Mouse (Mus musculus): ENCODE data around the gene Psmd13.

DNA sequence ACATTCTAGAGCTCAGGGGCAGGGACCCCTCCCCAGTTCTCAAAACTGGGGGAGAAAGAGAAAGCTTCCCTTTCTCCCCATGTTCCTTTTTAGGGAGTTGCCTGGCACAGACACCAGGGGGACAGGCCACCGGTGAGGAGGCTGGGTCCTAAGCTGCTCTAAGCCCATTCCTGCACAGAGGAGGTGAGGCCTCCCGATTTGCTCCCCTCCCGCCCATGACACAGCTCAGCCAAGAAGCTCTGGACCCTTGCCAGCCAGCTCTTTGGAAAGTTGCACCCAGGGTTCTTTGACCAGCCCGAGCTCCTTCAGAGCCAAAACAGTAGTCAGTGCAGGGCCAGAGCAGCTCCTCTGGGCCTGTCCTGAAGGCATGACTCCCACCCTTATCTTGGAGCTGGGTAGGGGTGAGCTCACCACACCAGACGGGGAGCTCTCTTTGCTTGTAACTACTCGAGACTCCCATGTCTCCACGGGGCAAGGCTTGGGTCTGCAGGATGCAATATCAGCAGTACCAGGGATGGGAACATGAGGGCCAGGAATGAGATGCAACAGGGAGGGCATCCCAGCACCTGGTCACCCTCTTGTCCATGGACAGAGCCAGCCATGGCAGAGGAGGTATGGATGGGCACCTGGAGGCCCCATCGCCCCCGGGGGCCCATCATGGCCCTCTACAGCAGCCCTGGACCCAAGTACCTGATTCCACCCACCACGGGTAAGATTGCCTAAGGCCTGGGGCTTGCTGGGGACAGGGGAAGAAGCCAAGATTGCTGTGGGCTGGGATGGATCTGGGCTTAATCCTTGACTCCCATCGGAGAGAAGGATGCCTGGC, 33.8 kb upstream of the Psmd13 start, which contains the start of gene Odf3:
- TF ChIP-seq CTCF (IDR thresholded peaks at IDR 0.05; ENCODE audit: control insufficient read depth, insufficient read depth, insufficient replicate concordance, low read depth, low read length) (no peak), POLR2A (IDR thresholded peaks at IDR 0.05; ENCODE audit: control insufficient read depth, low read depth, low read length) (peak; percentile 23; the same call in 1 of the 2 replicates)

Data from testis, adult 2 months (tissue).